Mouse (Mus musculus): ENCODE measurements around the gene Myo1g. TPM values are rescaled to one million over a fixed set of nuclear protein-coding genes. Genes with fewer than 3 reads are reported as not detected.

Myo1g gene
- polyA plus RNA-seq, 1 experiment: 34.2 TPM

- TF ChIP-seq GATA1 (IDR thresholded peaks at IDR 0.05; ENCODE audit: borderline replicate concordance, low read length): no peak
- TF ChIP-seq FLI1 (IDR thresholded peaks at IDR 0.05; ENCODE audit: low read length): no peak
- Histone ChIP-seq H3K4me3 (replicated peaks) (peak overlapping the region; percentile 91), H3K4me1 (peaks cover 92% of the 10 kb centered on the region), H3K27me3 (replicated peaks) (no peaks in the 10 kb centered on the region), H3K36me3 (replicated peaks; ENCODE audit: low read length) (peaks cover 44% of the 10 kb centered on the region), H3K9me3 (no peaks in the 10 kb centered on the region)
These were observed 39.2 kb upstream of the Myo1g start for GRCm38 (mm10) chr11:6559996-6560395.

- Histone ChIP-seq H3K9me3 (no peaks in the 10 kb centered on the region), H3K27me3 (replicated peaks) (no peaks in the 10 kb centered on the region), H3K36me3 (replicated peaks; ENCODE audit: low read length) (peaks cover 42% of the 10 kb centered on the region), H3K4me1 (peaks cover 92% of the 10 kb centered on the region), H3K4me3 (replicated peaks) (no peak overlapping the region)
- TF ChIP-seq GATA1 (IDR thresholded peaks at IDR 0.05; ENCODE audit: borderline replicate concordance, low read length): no peak
- no peak for TF ChIP-seq FLI1 (IDR thresholded peaks at IDR 0.05; ENCODE audit: low read length)
These were observed 37.5 kb upstream of the Myo1g start for GRCm38 (mm10) chr11:6558234-6558633.

GRCm38 (mm10) chr11:6550201-6550600 is 29.4 kb upstream of the Myo1g start:
- Histone ChIP-seq H3K36me3 (replicated peaks; ENCODE audit: low read length) (peaks cover 39% of the 10 kb centered on the region), H3K27me3 (replicated peaks) (no peaks in the 10 kb centered on the region), H3K4me3 (replicated peaks) (no peak overlapping the region), H3K4me1 (peaks cover 56% of the 10 kb centered on the region), H3K9me3 (no peaks in the 10 kb centered on the region)
- TF ChIP-seq FLI1 (IDR thresholded peaks at IDR 0.05; ENCODE audit: low read length) (no peak), GATA1 (IDR thresholded peaks at IDR 0.05; ENCODE audit: borderline replicate concordance, low read length) (no peak)

- H3K27me3 ChIP-seq (replicated peaks): no peaks in the 10 kb centered on the region
- no peak for TF ChIP-seq FLI1 (IDR thresholded peaks at IDR 0.05; ENCODE audit: low read length)
- no peak for TF ChIP-seq GATA1 (IDR thresholded peaks at IDR 0.05; ENCODE audit: borderline replicate concordance, low read length)
- H3K4me3 ChIP-seq (replicated peaks): no peak overlapping the region
- peaks cover 53% of the 10 kb centered on the region for H3K4me1 ChIP-seq
- H3K9me3 ChIP-seq: no peaks in the 10 kb centered on the region
- peaks cover 37% of the 10 kb centered on the region for H3K36me3 ChIP-seq (replicated peaks; ENCODE audit: low read length)
These were observed 29.0 kb upstream of the Myo1g start for GRCm38 (mm10) chr11:6549770-6550169.

- Histone ChIP-seq H3K36me3 (replicated peaks; ENCODE audit: low read length) (peaks cover 24% of the 10 kb centered on the region), H3K4me1 (peaks cover 37% of the 10 kb centered on the region), H3K27me3 (replicated peaks) (no peaks in the 10 kb centered on the region), H3K4me3 (replicated peaks) (peak overlapping the region; percentile 94), H3K9me3 (no peaks in the 10 kb centered on the region)
- TF ChIP-seq FLI1 (IDR thresholded peaks at IDR 0.05; ENCODE audit: low read length) (no peak), GATA1 (IDR thresholded peaks at IDR 0.05; ENCODE audit: borderline replicate concordance, low read length) (no peak)
These were observed 27.0 kb upstream of the Myo1g start for GRCm38 (mm10) chr11:6547696-6548325.

GRCm38 (mm10) chr11:6547037-6547680 is 26.4 kb upstream of the Myo1g start:
- Histone ChIP-seq H3K4me1 (peaks cover 38% of the 10 kb centered on the region), H3K27me3 (replicated peaks) (no peaks in the 10 kb centered on the region), H3K4me3 (replicated peaks) (peak overlapping the region; percentile 94), H3K36me3 (replicated peaks; ENCODE audit: low read length) (peaks cover 19% of the 10 kb centered on the region), H3K9me3 (no peaks in the 10 kb centered on the region)
- TF ChIP-seq GATA1 (IDR thresholded peaks at IDR 0.05; ENCODE audit: borderline replicate concordance, low read length) (no peak), FLI1 (IDR thresholded peaks at IDR 0.05; ENCODE audit: low read length) (no peak)

GRCm38 (mm10) chr11:6546205-6547013 is 25.6 kb upstream of the Myo1g start, which contains the start of gene Ccm2:
Ccm2 (plus strand) TSS chr11:6546887.
- Histone ChIP-seq H3K4me1 (peaks cover 40% of the 10 kb centered on the region), H3K9me3 (no peaks in the 10 kb centered on the region), H3K4me3 (replicated peaks) (peak within 1 kb of the TSS; percentile 94), H3K36me3 (replicated peaks; ENCODE audit: low read length) (peaks cover 16% of the 10 kb centered on the region), H3K27me3 (replicated peaks) (no peaks in the 10 kb centered on the region)
- TF ChIP-seq GATA1 (IDR thresholded peaks at IDR 0.05; ENCODE audit: borderline replicate concordance, low read length): no peak
- TF ChIP-seq FLI1 (IDR thresholded peaks at IDR 0.05; ENCODE audit: low read length): no peak

GRCm38 (mm10) chr11:6545857-6546192 is 25.1 kb upstream of the Myo1g start:
- Histone ChIP-seq H3K36me3 (replicated peaks; ENCODE audit: low read length) (peaks cover 12% of the 10 kb centered on the region), H3K27me3 (replicated peaks) (no peaks in the 10 kb centered on the region), H3K4me3 (replicated peaks) (peak overlapping the region; percentile 94), H3K9me3 (no peaks in the 10 kb centered on the region), H3K4me1 (peaks cover 40% of the 10 kb centered on the region)
- TF ChIP-seq GATA1 (IDR thresholded peaks at IDR 0.05; ENCODE audit: borderline replicate concordance, low read length): no peak
- TF ChIP-seq FLI1 (IDR thresholded peaks at IDR 0.05; ENCODE audit: low read length): no peak

- peaks cover 40% of the 10 kb centered on the region for H3K4me1 ChIP-seq
- no peaks in the 10 kb centered on the region for H3K9me3 ChIP-seq
- no peaks in the 10 kb centered on the region for H3K27me3 ChIP-seq (replicated peaks)
- peaks cover 10% of the 10 kb centered on the region for H3K36me3 ChIP-seq (replicated peaks; ENCODE audit: low read length)
- TF ChIP-seq GATA1 (IDR thresholded peaks at IDR 0.05; ENCODE audit: borderline replicate concordance, low read length) (no peak), FLI1 (IDR thresholded peaks at IDR 0.05; ENCODE audit: low read length) (no peak)
- H3K4me3 ChIP-seq (replicated peaks): peak overlapping the region; percentile 70
These were observed 24.6 kb upstream of the Myo1g start for GRCm38 (mm10) chr11:6545186-6545856.
